Comparison of ENCODE assay signal across 26 mouse cellular contexts in the genomic region with DNA sequence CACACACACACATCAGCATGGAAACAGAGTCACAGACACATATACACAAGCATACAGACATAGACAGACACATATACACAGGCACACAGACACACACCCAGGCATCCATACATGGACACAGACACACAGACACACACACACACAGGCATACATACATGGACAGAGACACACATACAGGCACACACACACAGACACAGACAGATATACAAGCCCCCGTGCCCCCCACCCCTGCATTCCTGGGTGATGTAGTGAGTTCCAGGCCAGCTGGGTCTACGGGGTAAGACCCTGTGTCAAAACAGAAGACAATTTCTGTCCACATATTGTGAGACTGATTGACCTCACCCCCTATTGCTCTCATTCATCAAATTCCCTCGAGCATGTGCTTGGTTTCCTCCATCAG.
DNase-seq lines count a peak whose midpoint lies in the region; ATAC-seq and TF ChIP-seq lines count a peak whose summit lies in the region.
"Had no signal": no experiment of that assay in that cellular context is flagged by ENCODE, and none has a peak within 500 bp of the region (broad histone marks: within the 10 kb centered on the region; RNA-seq: fewer than 3 reads in every experiment).

No protein-coding gene starts in this region.

- no peak overlapping the region for H3K4me2 ChIP-seq in heart, embryonic 12.5 days
- no peak overlapping the region for H3K4me2 ChIP-seq in liver, embryonic 14.5 days (ENCODE audit: low read depth)
- H3K4me2 ChIP-seq in liver, postnatal 0 days (ENCODE audit: low read depth, low read length), result no peak overlapping the region
- H3K4me2 ChIP-seq in CH12.LX (ENCODE audit: insufficient read depth, low read depth, poor library complexity, severe bottlenecking), result no peak overlapping the region
- no peak overlapping the region for H3K4me2 ChIP-seq in midbrain, embryonic 15.5 days
- H3K4me2 ChIP-seq: embryonic facial prominence, embryonic 15.5 days; forebrain, embryonic 12.5 days; hindbrain, embryonic 14.5 days; liver, embryonic 15.5 days; neural tube, embryonic 12.5 days had no signal

- TF ChIP-seq RAD21 in CH12.LX (IDR thresholded peaks at IDR 0.05; ENCODE audit: low read depth, low read length), result no peak

- in situ Hi-C loops in CH12.LX (cut with MboI; ENCODE audit: low pct_ligation_motif_present, low pct_unique_long_range_greater_than_20kb, low sequenced_read_pairs), result no loop called here

- H3K9me3 ChIP-seq in heart, embryonic 12.5 days (replicated peaks), result no peaks in the 10 kb centered on the region
- no peaks in the 10 kb centered on the region for H3K9me3 ChIP-seq in liver, embryonic 14.5 days (ENCODE audit: control insufficient read depth, low read length)
- no peaks in the 10 kb centered on the region for H3K9me3 ChIP-seq in liver, postnatal 0 days (ENCODE audit: low read length)
- no peaks in the 10 kb centered on the region for H3K9me3 ChIP-seq in CH12.LX (replicated peaks; ENCODE audit: low read length)
- H3K9me3 ChIP-seq in midbrain, embryonic 15.5 days, result no peaks in the 10 kb centered on the region
- H3K9me3 ChIP-seq: embryonic facial prominence, embryonic 15.5 days; forebrain, embryonic 12.5 days; liver, embryonic 15.5 days; neural tube, embryonic 12.5 days had no signal

- dilution Hi-C loops in CH12.LX (cut with MboI; ENCODE audit: extremely low pct_ligation_motif_present, extremely low pct_unique_long_range_greater_than_20kb, low sequenced_read_pairs), result no loop called here

- no peak for DNase-seq in heart, postnatal 4 days
- no peak for DNase-seq in liver, embryonic 14.5 days (ENCODE audit: low read depth in 3 of 3, low spot score in 3 of 3)
- no peak for DNase-seq in liver, postnatal 0 days
- peak; percentile 19 for DNase-seq in CH12.LX (ENCODE audit: extremely low read depth)
- no peak for DNase-seq in urinary bladder, postnatal 10 days (ENCODE audit: low spot score)
- DNase-seq: adrenal gland, postnatal 25 days; cerebellum, adult 11-12 months; cerebellum, adult 9-11 months; embryo, embryonic 11 days; forebrain, postnatal 0 days; kidney, adult 11 months; kidney, postnatal 25 days; liver; lung, postnatal 4 days; right cerebral cortex, postnatal 4 days; thymus, adult 2 months; thymus, postnatal 36 days had no signal

- TF ChIP-seq POLR2A in CH12.LX (IDR thresholded peaks at IDR 0.05; ENCODE audit: low read depth, low read length), result no peak

- H3K27ac ChIP-seq in heart, embryonic 12.5 days (ENCODE audit: poor library complexity, severe bottlenecking), result peak overlapping the region; percentile 28; the same call in 1 of the 2 replicates
- H3K27ac ChIP-seq in liver, embryonic 14.5 days, result no peak overlapping the region
- H3K27ac ChIP-seq in liver, postnatal 0 days (ENCODE audit: low read depth), result no peak overlapping the region
- peak overlapping the region; percentile 62 for H3K27ac ChIP-seq in CH12.LX (ENCODE audit: insufficient read depth, low read depth)
- H3K27ac ChIP-seq in midbrain, embryonic 15.5 days, result no peak overlapping the region
- H3K27ac ChIP-seq: embryonic facial prominence, embryonic 15.5 days; forebrain, embryonic 12.5 days; hindbrain, embryonic 14.5 days; liver, embryonic 15.5 days; neural tube, embryonic 12.5 days had no signal

- no peak for TF ChIP-seq CTCF in liver, embryonic 14.5 days (IDR thresholded peaks at IDR 0.05; ENCODE audit: low read depth)
- TF ChIP-seq CTCF in liver, postnatal 0 days (IDR thresholded peaks at IDR 0.05; ENCODE audit: low read depth), result no peak
- no peak for TF ChIP-seq CTCF in CH12.LX (conservative IDR thresholded peaks at IDR 0.05 in 1 of 2, IDR thresholded peaks at IDR 0.05 in 1 of 2; ENCODE audit: low read depth in 2 of 2, low read length in 2 of 2)

- no peaks in the 10 kb centered on the region for H3K27me3 ChIP-seq in heart, embryonic 12.5 days (replicated peaks)
- H3K27me3 ChIP-seq in liver, embryonic 14.5 days (ENCODE audit: control insufficient read depth, insufficient read depth, low read length), result no peaks in the 10 kb centered on the region
- H3K27me3 ChIP-seq in liver, postnatal 0 days (ENCODE audit: insufficient read depth, low read length), result no peaks in the 10 kb centered on the region
- no peaks in the 10 kb centered on the region for H3K27me3 ChIP-seq in CH12.LX (replicated peaks)
- H3K27me3 ChIP-seq in midbrain, embryonic 15.5 days (replicated peaks), result no peaks in the 10 kb centered on the region
- H3K27me3 ChIP-seq: embryonic facial prominence, embryonic 15.5 days; liver, embryonic 15.5 days; neural tube, embryonic 12.5 days had no signal

- peaks cover 13% of the 10 kb centered on the region for H3K4me1 ChIP-seq in heart, embryonic 12.5 days (replicated peaks)
- H3K4me1 ChIP-seq in liver, embryonic 14.5 days (replicated peaks; ENCODE audit: control insufficient read depth in 2 of 2, insufficient read depth in 2 of 2, low read length in 1 of 2), result peaks cover 0 to 3% of the 10 kb centered on the region in 2 experiments; a peak in 1 of 4 replicates
- H3K4me1 ChIP-seq in liver, postnatal 0 days (ENCODE audit: insufficient read depth), result no peaks in the 10 kb centered on the region
- peaks cover 20 to 65% of the 10 kb centered on the region in 2 experiments for H3K4me1 ChIP-seq in CH12.LX (ENCODE audit: control insufficient read depth in 1 of 2, insufficient read depth in 2 of 2)
- H3K4me1 ChIP-seq in midbrain, embryonic 15.5 days, result peaks cover 30% of the 10 kb centered on the region
- H3K4me1 ChIP-seq: embryonic facial prominence, embryonic 15.5 days; liver, embryonic 15.5 days had no signal

- H3K36me3 ChIP-seq in heart, embryonic 12.5 days, result no peaks in the 10 kb centered on the region
- H3K36me3 ChIP-seq in liver, embryonic 14.5 days (replicated peaks; ENCODE audit: control insufficient read depth, insufficient read depth, low read depth), result no peaks in the 10 kb centered on the region
- no peaks in the 10 kb centered on the region for H3K36me3 ChIP-seq in liver, postnatal 0 days (replicated peaks; ENCODE audit: insufficient read depth, low read length)
- H3K36me3 ChIP-seq in CH12.LX (replicated peaks in 1 of 2; ENCODE audit: control insufficient read depth in 1 of 2, insufficient read depth in 1 of 2, low read length in 1 of 2), result peaks cover 2 to 4% of the 10 kb centered on the region in 2 experiments
- H3K36me3 ChIP-seq in midbrain, embryonic 15.5 days (replicated peaks), result no peaks in the 10 kb centered on the region
- H3K36me3 ChIP-seq: embryonic facial prominence, embryonic 15.5 days; forebrain, embryonic 12.5 days; liver, embryonic 15.5 days; neural tube, embryonic 12.5 days had no signal

- TF ChIP-seq EP300 in liver, embryonic 14.5 days (IDR thresholded peaks at IDR 0.05; ENCODE audit: low read depth), result no peak
- TF ChIP-seq EP300 in liver, postnatal 0 days (IDR thresholded peaks at IDR 0.05; ENCODE audit: low read depth), result no peak
- TF ChIP-seq EP300 in CH12.LX (IDR thresholded peaks at IDR 0.05; ENCODE audit: low read length), result no peak

- no peaks in the 10 kb centered on the region for H3K79me2 ChIP-seq in CH12.LX (replicated peaks; ENCODE audit: control insufficient read depth, extremely low read depth, insufficient read depth, poor library complexity, severe bottlenecking)

- no peak overlapping the region for H3K4me3 ChIP-seq in heart, embryonic 12.5 days
- H3K4me3 ChIP-seq in liver, embryonic 14.5 days (ENCODE audit: insufficient read depth in 1 of 2, low read depth in 2 of 2, low read length in 2 of 2), result no peak overlapping the region
- H3K4me3 ChIP-seq in liver, postnatal 0 days (ENCODE audit: low read depth, low read length), result no peak overlapping the region
- peak overlapping the region in 1 of 3 experiments; percentile 37 for H3K4me3 ChIP-seq in CH12.LX (replicated peaks in 1 of 3; ENCODE audit: low read depth in 2 of 3, low read length in 2 of 3, poor library complexity in 1 of 3)
- no peak overlapping the region for H3K4me3 ChIP-seq in midbrain, embryonic 15.5 days
- H3K4me3 ChIP-seq: embryonic facial prominence, embryonic 15.5 days; forebrain, embryonic 12.5 days; liver, embryonic 15.5 days; neural tube, embryonic 12.5 days had no signal

- no peak overlapping the region for H3K9ac ChIP-seq in heart, embryonic 12.5 days
- no peak overlapping the region for H3K9ac ChIP-seq in liver, embryonic 14.5 days (replicated peaks)
- H3K9ac ChIP-seq in liver, postnatal 0 days (replicated peaks), result no peak overlapping the region
- H3K9ac ChIP-seq in CH12.LX (ENCODE audit: insufficient read depth, low read depth), result no peak overlapping the region
- no peak overlapping the region for H3K9ac ChIP-seq in midbrain, embryonic 15.5 days
- H3K9ac ChIP-seq: embryonic facial prominence, embryonic 15.5 days; forebrain, embryonic 12.5 days; forebrain, postnatal 0 days; hindbrain, embryonic 14.5 days; liver, embryonic 15.5 days; neural tube, embryonic 12.5 days had no signal

- no peak for ATAC-seq in heart, embryonic 12.5 days (ENCODE audit: insufficient number of reproducible peaks, low FRiP score)
- ATAC-seq in liver, embryonic 14.5 days (ENCODE audit: insufficient read depth), result 0 out of 2 replicates have a peak, but pooled peaks have one; percentile 15
- ATAC-seq in liver, postnatal 0 days, result no peak
- ATAC-seq in midbrain, embryonic 15.5 days (replicated peaks), result 0 out of 2 replicates have a peak, but pooled peaks have one; percentile 12
- ATAC-seq: forebrain, postnatal 0 days; inflammation-experienced regulatory T-cells, adult 6 months; lung, postnatal 0 days had no signal

- WGBS in heart, embryonic 12.5 days, result 87% methylated on average over 3 of the region's 3 CpGs
- 63% methylated on average over 3 of the region's 3 CpGs for WGBS in liver, embryonic 14.5 days (ENCODE audit: insufficient replicate concordance)
- 84% methylated on average over 3 of the region's 3 CpGs for WGBS in liver, postnatal 0 days (ENCODE audit: insufficient replicate concordance)
- 77% methylated on average over 3 of the region's 3 CpGs for WGBS in midbrain, embryonic 15.5 days

TF ChIP-seq in CH12.LX, 34 proteins besides CTCF, POLR2A, EP300 and RAD21:
- TF ChIP-seq MAX (IDR thresholded peaks at IDR 0.05; ENCODE audit: low read length), result 0 out of 2 replicates have a peak, but pooled peaks have one; percentile 11
- no peak for TF ChIP-seq CHD1 (IDR thresholded peaks at IDR 0.05; ENCODE audit: low read depth, low read length)

Comparison
In these comparisons a context has a peak if more than half of its experiments do, and no peak if none do; other contexts are left out.
1. ATAC-seq: peak in liver, embryonic 14.5 days (single experiment) and midbrain, embryonic 15.5 days (single experiment); none in heart, embryonic 12.5 days (single experiment) and liver, postnatal 0 days (single experiment).
2. H3K27ac ChIP-seq: peak in heart, embryonic 12.5 days (single experiment) and CH12.LX (single experiment); none in liver, embryonic 14.5 days (single experiment), liver, postnatal 0 days (single experiment) and midbrain, embryonic 15.5 days (single experiment).